Mouse (Mus musculus): Measurements from ENCODE around the gene Tmem255b. TPM values are rescaled to one million over a fixed set of nuclear protein-coding genes. Genes with fewer than 3 reads are reported as not detected.

Tmem255b gene
- polyA plus RNA-seq, 1 experiment from 2014 or later, result 2.8 TPM

GRCm38 (mm10) chr8:13451747-13452277 is 16.8 kb downstream of the Tmem255b start:
- H3K4me2 ChIP-seq, result no peak overlapping the region
- H3K4me3 ChIP-seq (replicated peaks), result no peak overlapping the region
- no peaks in the 10 kb centered on the region for H3K36me3 ChIP-seq
- no peak overlapping the region for H3K9ac ChIP-seq
- 63% methylated on average over 6 of the region's 6 CpGs for WGBS
- no peaks in the 10 kb centered on the region for H3K27me3 ChIP-seq (replicated peaks)
- no peaks in the 10 kb centered on the region for H3K4me1 ChIP-seq
- ATAC-seq (ENCODE audit: insufficient read depth, low FRiP score, low read depth), result no peak
- H3K27ac ChIP-seq, result no peak overlapping the region
- H3K9me3 ChIP-seq, result no peaks in the 10 kb centered on the region

- Histone ChIP-seq H3K9me3 (no peaks in the 10 kb centered on the region), H3K27ac (no peak overlapping the region), H3K36me3 (no peaks in the 10 kb centered on the region), H3K4me2 (no peak overlapping the region), H3K4me3 (replicated peaks) (no peak overlapping the region), H3K9ac (no peak overlapping the region), H3K4me1 (no peaks in the 10 kb centered on the region), H3K27me3 (replicated peaks) (no peaks in the 10 kb centered on the region)
- peak; percentile 47 for ATAC-seq (ENCODE audit: insufficient read depth, low FRiP score, low read depth)
- WGBS, result 61% methylated on average over 8 of the region's 8 CpGs
Observed at GRCm38 (mm10) chr8:13454341-13455113, 19.5 kb downstream of the Tmem255b start.

GRCm38 (mm10) chr8:13455295-13455694 is 20.3 kb downstream of the Tmem255b start:
- ATAC-seq (ENCODE audit: insufficient read depth, low FRiP score, low read depth), result peak; percentile 63; the same call in 1 of the 2 replicates
- no peak overlapping the region for H3K27ac ChIP-seq

DNA sequence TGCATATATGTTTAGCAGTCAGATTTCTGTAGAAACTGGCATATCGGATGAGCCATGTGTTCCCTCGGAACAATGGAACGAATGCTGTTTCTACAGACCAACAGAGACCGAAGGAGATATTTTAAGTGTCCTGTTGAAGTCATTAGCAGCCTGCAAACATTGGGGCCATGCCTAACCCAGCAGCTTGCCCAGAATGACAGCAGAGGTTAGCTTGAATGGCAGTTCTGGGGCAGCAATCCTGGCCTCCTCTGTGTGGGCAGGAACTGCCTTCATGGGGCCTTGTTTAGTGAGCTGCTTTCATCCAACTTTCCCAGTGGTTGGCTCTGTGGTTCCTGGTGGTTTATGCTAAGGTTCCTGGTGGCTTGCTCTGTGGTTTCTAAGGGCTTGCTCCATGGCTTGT is 24.4 kb downstream of the Tmem255b start:
- no peaks in the 10 kb centered on the region for H3K9me3 ChIP-seq
- H3K4me3 ChIP-seq (replicated peaks), result no peak overlapping the region
- no peaks in the 10 kb centered on the region for H3K27me3 ChIP-seq (replicated peaks)
- H3K4me1 ChIP-seq, result 0 out of 2 replicates have a peak, but pooled peaks cover 9% of the 10 kb centered on the region
- ATAC-seq (ENCODE audit: insufficient read depth, low FRiP score, low read depth), result no peak
- H3K4me2 ChIP-seq, result no peak overlapping the region
- no peaks in the 10 kb centered on the region for H3K36me3 ChIP-seq
- no peak overlapping the region for H3K27ac ChIP-seq
- H3K9ac ChIP-seq, result no peak overlapping the region
- 90% methylated on average over 4 of the region's 4 CpGs for WGBS

More at GRCm38 (mm10) chr8:13455295-13455694, 20.3 kb downstream of the Tmem255b start:
- Histone ChIP-seq H3K9me3 (no peaks in the 10 kb centered on the region), H3K36me3 (no peaks in the 10 kb centered on the region), H3K4me2 (no peak overlapping the region), H3K4me3 (replicated peaks) (no peak overlapping the region), H3K4me1 (no peaks in the 10 kb centered on the region), H3K27me3 (replicated peaks) (no peaks in the 10 kb centered on the region), H3K9ac (no peak overlapping the region)
- WGBS, result 28% methylated on average over 2 of the region's 2 CpGs

DNA sequence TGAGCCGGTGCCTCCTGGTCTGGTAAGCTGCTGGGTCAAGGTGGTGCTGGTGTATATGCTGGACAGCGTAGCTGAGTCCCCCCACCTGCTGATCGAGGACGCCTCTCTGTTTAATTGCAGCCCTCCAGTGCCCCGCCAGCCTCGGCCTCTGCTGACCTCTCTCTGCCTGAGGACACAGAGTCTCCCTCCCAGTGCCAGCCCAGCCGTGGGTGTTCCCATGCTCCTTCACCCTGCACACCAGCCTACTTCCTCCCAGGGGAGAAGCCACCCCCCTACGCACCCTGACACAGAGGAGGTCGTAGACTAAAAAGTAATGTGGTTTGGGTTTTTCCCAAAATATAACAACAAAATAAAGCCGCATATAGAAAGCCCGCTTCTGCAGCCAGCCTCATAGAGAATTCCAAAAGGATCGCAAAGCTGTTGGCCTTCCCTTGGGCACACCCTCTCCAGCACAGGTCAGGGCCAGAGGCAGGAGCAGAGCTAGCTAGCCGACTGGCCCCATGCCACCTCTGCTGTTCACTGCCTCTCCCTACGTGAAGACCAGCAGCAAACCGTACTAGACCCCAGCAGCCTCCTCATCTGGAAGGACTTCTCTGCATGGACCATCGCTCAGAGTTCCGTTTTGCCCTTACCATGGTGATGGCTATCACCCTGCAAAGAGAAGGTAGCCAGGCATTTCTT is 26.2 kb downstream of the Tmem255b start:
- no peak for ATAC-seq (ENCODE audit: insufficient read depth, low FRiP score, low read depth)
- 69% methylated on average over 17 of the region's 17 CpGs for WGBS
- no peak overlapping the region for H3K9ac ChIP-seq

DNA sequence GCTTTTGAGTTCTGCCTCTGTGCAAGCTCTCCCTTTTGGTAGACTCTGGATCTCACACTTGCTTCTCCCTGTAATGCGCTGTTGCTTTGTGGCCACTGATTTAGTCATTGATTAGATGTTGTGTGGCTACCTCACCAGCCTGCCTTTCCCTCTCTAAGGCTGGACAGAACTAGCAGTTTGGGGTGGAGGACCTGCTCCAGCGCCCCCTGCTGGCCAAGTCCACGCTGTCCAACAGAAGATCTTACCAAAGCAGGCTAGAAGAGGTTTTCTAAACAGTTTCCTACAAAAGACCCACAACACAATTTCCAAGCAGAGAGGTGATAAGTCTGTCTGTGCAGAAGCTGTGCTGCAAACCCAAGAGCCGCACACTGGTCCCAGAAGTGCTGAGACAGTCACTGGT is 26.9 kb downstream of the Tmem255b start:
- WGBS, result 42% methylated on average over 4 of the region's 4 CpGs
- H3K9ac ChIP-seq, result no peak overlapping the region
- no peaks in the 10 kb centered on the region for H3K27me3 ChIP-seq (replicated peaks)
- H3K4me3 ChIP-seq (replicated peaks), result no peak overlapping the region
- H3K36me3 ChIP-seq, result no peaks in the 10 kb centered on the region
- no peak overlapping the region for H3K27ac ChIP-seq
- ATAC-seq (ENCODE audit: insufficient read depth, low FRiP score, low read depth), result no peak
- 0 out of 2 replicates have a peak, but pooled peaks cover 9% of the 10 kb centered on the region for H3K4me1 ChIP-seq
- no peaks in the 10 kb centered on the region for H3K9me3 ChIP-seq
- H3K4me2 ChIP-seq, result no peak overlapping the region

More for the DNA sequence above, 26.2 kb downstream of the Tmem255b start:
- H3K27me3 ChIP-seq (replicated peaks), result no peaks in the 10 kb centered on the region
- H3K9me3 ChIP-seq, result no peaks in the 10 kb centered on the region
- no peak overlapping the region for H3K4me3 ChIP-seq (replicated peaks)
- 0 out of 2 replicates have a peak, but pooled peaks cover 9% of the 10 kb centered on the region for H3K4me1 ChIP-seq
- no peaks in the 10 kb centered on the region for H3K36me3 ChIP-seq
- no peak overlapping the region for H3K4me2 ChIP-seq
- H3K27ac ChIP-seq, result no peak overlapping the region

- Histone ChIP-seq H3K27me3 (replicated peaks) (no peaks in the 10 kb centered on the region), H3K9ac (no peak overlapping the region), H3K36me3 (no peaks in the 10 kb centered on the region), H3K4me3 (replicated peaks) (no peak overlapping the region), H3K4me1 (0 out of 2 replicates have a peak, but pooled peaks cover 9% of the 10 kb centered on the region), H3K4me2 (no peak overlapping the region), H3K9me3 (no peaks in the 10 kb centered on the region), H3K27ac (no peak overlapping the region)
- 69% methylated on average over 10 of the region's 10 CpGs for WGBS
- ATAC-seq (ENCODE audit: insufficient read depth, low FRiP score, low read depth), result no peak
Observed at GRCm38 (mm10) chr8:13462392-13462791, 27.4 kb downstream of the Tmem255b start.

DNA sequence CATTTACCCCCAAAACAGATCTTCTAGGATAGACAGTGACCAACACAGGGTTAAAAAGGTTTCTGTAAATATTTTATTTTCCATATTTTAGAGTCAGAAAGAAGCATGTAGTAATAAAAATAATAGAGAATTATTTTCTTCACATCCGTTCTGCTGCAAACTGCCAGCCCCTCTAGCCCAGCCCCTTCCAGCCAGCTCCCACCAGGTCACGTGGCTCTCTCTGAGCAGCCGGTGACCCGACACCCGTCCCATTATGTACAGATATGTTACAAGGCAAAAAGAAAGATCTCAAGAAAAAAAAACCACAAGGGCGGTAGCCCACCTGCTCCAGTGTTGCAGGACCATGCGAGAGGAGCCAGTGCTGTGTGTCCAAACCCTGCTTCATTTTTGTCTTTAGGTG is 30.3 kb downstream of the Tmem255b start:
- H3K27ac ChIP-seq, result no peak overlapping the region
- no peak for ATAC-seq (ENCODE audit: insufficient read depth, low FRiP score, low read depth)
- H3K36me3 ChIP-seq, result no peaks in the 10 kb centered on the region
- H3K4me3 ChIP-seq (replicated peaks), result no peak overlapping the region
- H3K27me3 ChIP-seq (replicated peaks), result no peaks in the 10 kb centered on the region
- H3K4me2 ChIP-seq, result no peak overlapping the region
- H3K9me3 ChIP-seq, result no peaks in the 10 kb centered on the region
- 0 out of 2 replicates have a peak, but pooled peaks cover 9% of the 10 kb centered on the region for H3K4me1 ChIP-seq
- WGBS, result 46% methylated on average over 7 of the region's 7 CpGs
- H3K9ac ChIP-seq, result no peak overlapping the region

GRCm38 (mm10) chr8:13466989-13467388 is 32.0 kb downstream of the Tmem255b start:
- 65% methylated on average over 5 of the region's 5 CpGs for WGBS
- H3K4me2 ChIP-seq, result no peak overlapping the region
- no peak overlapping the region for H3K27ac ChIP-seq
- H3K4me1 ChIP-seq, result 0 out of 2 replicates have a peak, but pooled peaks cover 9% of the 10 kb centered on the region
- no peak for ATAC-seq (ENCODE audit: insufficient read depth, low FRiP score, low read depth)
- no peaks in the 10 kb centered on the region for H3K9me3 ChIP-seq
- no peak overlapping the region for H3K9ac ChIP-seq
- H3K36me3 ChIP-seq, result no peaks in the 10 kb centered on the region
- H3K27me3 ChIP-seq (replicated peaks), result no peaks in the 10 kb centered on the region
- no peak overlapping the region for H3K4me3 ChIP-seq (replicated peaks)

GRCm38 (mm10) chr8:13468737-13469136 is 33.7 kb downstream of the Tmem255b start:
- 78% methylated on average over 9 of the region's 9 CpGs for WGBS
- H3K4me3 ChIP-seq (replicated peaks), result no peak overlapping the region
- no peak for ATAC-seq (ENCODE audit: insufficient read depth, low FRiP score, low read depth)

DNA sequence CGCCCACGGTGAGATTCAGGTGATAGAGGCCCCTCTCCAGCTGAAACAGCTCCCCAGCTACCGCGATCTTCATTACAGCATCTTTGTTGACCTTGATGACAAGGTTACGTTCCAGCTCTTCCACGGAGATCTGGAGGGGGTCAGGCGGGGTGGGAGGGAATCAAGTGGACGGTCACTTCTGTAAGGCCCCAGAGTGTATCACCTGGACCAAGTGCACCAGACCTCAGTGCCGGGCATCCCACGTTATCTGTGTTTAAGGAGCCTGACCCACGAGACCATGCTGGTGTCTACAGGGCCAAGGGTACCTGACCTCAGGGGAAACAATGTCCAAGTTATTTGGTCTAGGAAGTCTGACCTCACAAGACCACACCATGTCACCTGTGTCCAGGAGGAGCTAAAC is 36.5 kb downstream of the Tmem255b start:
- H3K9ac ChIP-seq, result no peak overlapping the region
- H3K9me3 ChIP-seq, result no peaks in the 10 kb centered on the region
- WGBS, result 80% methylated on average over 11 of the region's 11 CpGs
- no peak for ATAC-seq (ENCODE audit: insufficient read depth, low FRiP score, low read depth)
- no peak overlapping the region for H3K4me2 ChIP-seq
- H3K36me3 ChIP-seq, result peaks cover 8% of the 10 kb centered on the region
- no peak overlapping the region for H3K4me3 ChIP-seq (replicated peaks)
- H3K27ac ChIP-seq, result no peak overlapping the region
- H3K4me1 ChIP-seq, result no peaks in the 10 kb centered on the region
- H3K27me3 ChIP-seq (replicated peaks), result no peaks in the 10 kb centered on the region

More at GRCm38 (mm10) chr8:13468737-13469136, 33.7 kb downstream of the Tmem255b start:
- Histone ChIP-seq H3K36me3 (no peaks in the 10 kb centered on the region), H3K9ac (no peak overlapping the region), H3K27ac (no peak overlapping the region), H3K4me1 (no peaks in the 10 kb centered on the region), H3K27me3 (replicated peaks) (no peaks in the 10 kb centered on the region), H3K9me3 (no peaks in the 10 kb centered on the region), H3K4me2 (no peak overlapping the region)

- 39% methylated on average over 7 of the region's 7 CpGs for WGBS
- Histone ChIP-seq H3K9me3 (no peaks in the 10 kb centered on the region), H3K4me2 (no peak overlapping the region), H3K4me1 (no peaks in the 10 kb centered on the region), H3K4me3 (replicated peaks) (no peak overlapping the region), H3K27ac (no peak overlapping the region), H3K9ac (no peak overlapping the region), H3K27me3 (replicated peaks) (no peaks in the 10 kb centered on the region), H3K36me3 (peaks cover 11% of the 10 kb centered on the region)
- ATAC-seq (ENCODE audit: insufficient read depth, low FRiP score, low read depth), result peak; percentile 57
Observed at GRCm38 (mm10) chr8:13472284-13472683, 37.3 kb downstream of the Tmem255b start.
